Mouse (Mus musculus): ENCODE data around the gene Cryz. TPM values are rescaled to one million over a fixed set of nuclear protein-coding genes. Genes with fewer than 3 reads are reported as not detected.

The Cryz gene
- polyA plus RNA-seq, 1 experiment: 13.5 TPM

GRCm38 (mm10) chr3:154572341-154572972 lies 24.1 kb upstream of the Cryz start:
- TF ChIP-seq CTCF (IDR thresholded peaks at IDR 0.05; ENCODE audit: extremely low read depth, insufficient read depth, low read length) (peak; percentile 90), POLR2A (IDR thresholded peaks at IDR 0.05; ENCODE audit: extremely low read depth, insufficient read depth, low read length) (no peak)
- no peak overlapping the region for H3K4me3 ChIP-seq (ENCODE audit: insufficient read depth, low read length)
- no peak overlapping the region for H3K27ac ChIP-seq (ENCODE audit: insufficient read depth, low read length)
- no peaks in the 10 kb centered on the region for H3K4me1 ChIP-seq (ENCODE audit: control insufficient read depth, insufficient read depth, low read length)

DNA sequence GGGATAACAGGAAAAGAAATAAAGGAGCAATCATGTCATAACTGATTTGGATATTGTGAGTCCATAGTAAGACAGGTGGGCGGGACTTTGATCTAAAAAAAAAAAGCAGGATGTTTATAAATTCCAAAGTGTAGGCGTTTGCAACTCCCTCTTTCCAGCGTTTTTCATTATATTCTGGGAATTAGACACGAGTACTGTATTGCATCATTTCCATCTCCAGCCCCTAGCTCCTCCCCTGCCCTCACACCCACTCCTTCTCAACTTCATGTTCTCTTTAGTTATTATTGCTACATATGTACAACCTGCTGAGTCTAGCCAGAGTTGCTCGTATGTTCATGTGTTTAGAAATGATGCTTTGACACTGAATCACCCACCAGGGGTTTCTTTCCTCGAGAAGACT lies 22.8 kb upstream of the Cryz start:
- no peak overlapping the region for H3K27ac ChIP-seq (ENCODE audit: insufficient read depth, low read length)
- no peak for TF ChIP-seq POLR2A (IDR thresholded peaks at IDR 0.05; ENCODE audit: extremely low read depth, insufficient read depth, low read length)
- TF ChIP-seq CTCF (IDR thresholded peaks at IDR 0.05; ENCODE audit: extremely low read depth, insufficient read depth, low read length): no peak
- H3K4me3 ChIP-seq (ENCODE audit: insufficient read depth, low read length): no peak overlapping the region
- no peaks in the 10 kb centered on the region for H3K4me1 ChIP-seq (ENCODE audit: control insufficient read depth, insufficient read depth, low read length)

DNA sequence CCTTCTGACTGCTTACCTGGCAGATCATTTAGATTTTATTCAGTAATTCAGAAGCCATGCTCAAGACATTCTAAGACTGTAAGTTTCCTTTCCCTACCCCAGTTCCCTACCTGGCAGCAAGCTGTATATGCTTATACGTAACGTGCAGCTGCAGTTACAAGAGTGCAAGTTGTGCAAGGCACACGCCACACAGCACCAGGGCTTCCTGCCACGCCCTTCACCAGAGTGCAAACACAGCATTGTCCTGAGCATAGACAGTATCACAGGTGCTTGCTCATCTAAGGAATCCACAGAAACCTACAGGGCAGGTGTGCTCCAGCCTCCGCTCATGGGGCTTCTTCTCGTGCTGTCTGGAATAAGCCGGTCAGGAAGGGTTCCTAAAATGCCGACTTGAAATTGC lies 18.6 kb upstream of the Cryz start:
- H3K27ac ChIP-seq (ENCODE audit: insufficient read depth, low read length): no peak overlapping the region
- no peak overlapping the region for H3K4me3 ChIP-seq (ENCODE audit: insufficient read depth, low read length)
- no peaks in the 10 kb centered on the region for H3K4me1 ChIP-seq (ENCODE audit: control insufficient read depth, insufficient read depth, low read length)
- TF ChIP-seq CTCF (IDR thresholded peaks at IDR 0.05; ENCODE audit: extremely low read depth, insufficient read depth, low read length) (no peak), POLR2A (IDR thresholded peaks at IDR 0.05; ENCODE audit: extremely low read depth, insufficient read depth, low read length) (no peak)

DNA sequence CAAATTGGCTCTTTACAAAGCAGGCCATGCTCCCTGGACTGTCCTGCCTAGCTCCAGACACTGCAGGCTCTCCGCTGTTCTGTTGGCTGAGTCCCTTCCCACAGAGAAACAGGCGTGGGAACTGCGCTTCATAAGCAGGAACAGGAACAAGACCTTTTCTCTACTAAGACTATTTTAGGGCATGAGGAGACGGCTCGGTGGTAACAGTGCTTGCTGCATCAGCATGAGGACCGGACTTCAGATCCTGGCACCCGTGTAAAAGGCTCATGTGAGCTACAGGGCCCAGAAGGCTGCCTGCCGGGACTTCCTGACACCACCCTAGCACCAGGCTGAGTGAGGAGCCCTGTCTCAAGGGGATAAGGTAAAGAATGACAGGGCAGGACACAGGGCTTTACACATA lies 12.2 kb upstream of the Cryz start:
- no peak overlapping the region for H3K4me3 ChIP-seq (ENCODE audit: insufficient read depth, low read length)
- TF ChIP-seq POLR2A (IDR thresholded peaks at IDR 0.05; ENCODE audit: extremely low read depth, insufficient read depth, low read length): no peak
- H3K27ac ChIP-seq (ENCODE audit: insufficient read depth, low read length): no peak overlapping the region
- no peaks in the 10 kb centered on the region for H3K4me1 ChIP-seq (ENCODE audit: control insufficient read depth, insufficient read depth, low read length)

DNA sequence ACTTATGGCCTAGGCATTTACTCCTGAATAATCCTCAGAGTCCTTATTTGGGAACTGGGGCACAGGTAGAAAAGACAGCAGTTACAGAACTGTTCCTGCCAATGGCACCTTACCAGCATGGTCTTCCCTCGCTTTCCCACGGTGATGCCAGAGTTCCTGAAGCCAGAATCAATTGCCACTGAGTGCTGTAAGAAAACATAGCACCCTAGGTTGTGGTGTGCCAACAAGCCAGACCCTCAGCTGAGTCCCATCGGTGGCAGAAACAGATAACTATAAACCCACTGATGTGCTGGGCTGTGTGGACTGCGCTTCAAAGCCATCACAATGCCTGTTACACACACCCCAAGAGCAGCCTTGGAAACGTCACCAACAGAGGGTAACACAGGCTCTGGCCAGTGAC lies 5.5 kb upstream of the Cryz start:
- no peaks in the 10 kb centered on the region for H3K4me1 ChIP-seq (ENCODE audit: control insufficient read depth, insufficient read depth, low read length)
- TF ChIP-seq CTCF (IDR thresholded peaks at IDR 0.05; ENCODE audit: extremely low read depth, insufficient read depth, low read length): no peak
- no peak for TF ChIP-seq POLR2A (IDR thresholded peaks at IDR 0.05; ENCODE audit: extremely low read depth, insufficient read depth, low read length)
- H3K27ac ChIP-seq (ENCODE audit: insufficient read depth, low read length): no peak overlapping the region
- no peak overlapping the region for H3K4me3 ChIP-seq (ENCODE audit: insufficient read depth, low read length)

DNA sequence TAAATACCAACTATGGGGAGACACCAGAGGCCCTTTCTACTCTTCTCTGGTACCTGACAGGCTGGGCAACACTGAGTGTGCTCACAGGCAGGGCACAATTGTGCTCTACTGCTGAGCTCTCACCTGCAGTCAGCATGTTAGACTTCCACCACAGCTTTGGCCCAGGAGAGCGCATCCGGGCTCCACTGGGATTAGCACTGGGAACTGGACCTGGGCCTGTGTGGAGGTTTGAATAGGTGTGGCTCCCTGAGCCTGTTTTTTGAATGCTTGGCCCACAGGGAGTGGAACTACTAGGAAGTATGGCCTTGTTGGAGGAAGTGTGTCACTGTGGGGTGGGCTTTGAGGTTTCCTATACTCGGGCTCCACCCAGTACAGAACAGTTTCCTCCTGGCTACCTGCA lies 4.9 kb upstream of the Cryz start:
- Histone ChIP-seq H3K27ac (ENCODE audit: insufficient read depth, low read length) (no peak overlapping the region), H3K4me1 (ENCODE audit: control insufficient read depth, insufficient read depth, low read length) (peaks cover 2% of the 10 kb centered on the region; the same call in 1 of the 2 replicates), H3K4me3 (ENCODE audit: insufficient read depth, low read length) (no peak overlapping the region)
- TF ChIP-seq POLR2A (IDR thresholded peaks at IDR 0.05; ENCODE audit: extremely low read depth, insufficient read depth, low read length) (no peak), CTCF (IDR thresholded peaks at IDR 0.05; ENCODE audit: extremely low read depth, insufficient read depth, low read length) (no peak)

DNA sequence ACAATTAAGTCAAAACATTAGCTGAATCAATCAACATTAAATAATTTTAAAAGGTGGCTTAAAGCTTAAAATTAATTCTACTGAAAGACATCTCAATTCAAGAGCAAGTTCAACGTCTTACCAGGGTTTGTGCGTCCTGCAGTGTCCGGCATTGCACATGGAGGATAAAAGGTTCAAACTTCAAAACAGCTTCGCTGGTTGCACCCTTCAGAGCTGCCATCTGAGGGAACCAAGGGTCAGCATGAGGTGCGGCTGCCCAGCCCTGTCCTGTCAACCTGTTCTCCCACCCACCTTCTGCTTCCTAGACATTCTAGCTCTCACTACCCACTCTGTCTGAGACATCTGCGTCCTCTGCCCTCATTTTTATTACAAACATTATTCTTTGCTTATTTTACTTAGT lies 2.9 kb upstream of the Cryz start:
- Histone ChIP-seq H3K4me1 (ENCODE audit: control insufficient read depth, insufficient read depth, low read length) (peaks cover 4% of the 10 kb centered on the region), H3K4me3 (ENCODE audit: insufficient read depth, low read length) (no peak overlapping the region), H3K27ac (ENCODE audit: insufficient read depth, low read length) (no peak overlapping the region)
- TF ChIP-seq CTCF (IDR thresholded peaks at IDR 0.05; ENCODE audit: extremely low read depth, insufficient read depth, low read length) (no peak), POLR2A (IDR thresholded peaks at IDR 0.05; ENCODE audit: extremely low read depth, insufficient read depth, low read length) (no peak)

GRCm38 (mm10) chr3:154594156-154594555 lies 2.4 kb upstream of the Cryz start:
- Histone ChIP-seq H3K27ac (ENCODE audit: insufficient read depth, low read length) (no peak overlapping the region), H3K4me1 (ENCODE audit: control insufficient read depth, insufficient read depth, low read length) (peaks cover 4% of the 10 kb centered on the region)
- TF ChIP-seq CTCF (IDR thresholded peaks at IDR 0.05; ENCODE audit: extremely low read depth, insufficient read depth, low read length): no peak
- no peak for TF ChIP-seq POLR2A (IDR thresholded peaks at IDR 0.05; ENCODE audit: extremely low read depth, insufficient read depth, low read length)

DNA sequence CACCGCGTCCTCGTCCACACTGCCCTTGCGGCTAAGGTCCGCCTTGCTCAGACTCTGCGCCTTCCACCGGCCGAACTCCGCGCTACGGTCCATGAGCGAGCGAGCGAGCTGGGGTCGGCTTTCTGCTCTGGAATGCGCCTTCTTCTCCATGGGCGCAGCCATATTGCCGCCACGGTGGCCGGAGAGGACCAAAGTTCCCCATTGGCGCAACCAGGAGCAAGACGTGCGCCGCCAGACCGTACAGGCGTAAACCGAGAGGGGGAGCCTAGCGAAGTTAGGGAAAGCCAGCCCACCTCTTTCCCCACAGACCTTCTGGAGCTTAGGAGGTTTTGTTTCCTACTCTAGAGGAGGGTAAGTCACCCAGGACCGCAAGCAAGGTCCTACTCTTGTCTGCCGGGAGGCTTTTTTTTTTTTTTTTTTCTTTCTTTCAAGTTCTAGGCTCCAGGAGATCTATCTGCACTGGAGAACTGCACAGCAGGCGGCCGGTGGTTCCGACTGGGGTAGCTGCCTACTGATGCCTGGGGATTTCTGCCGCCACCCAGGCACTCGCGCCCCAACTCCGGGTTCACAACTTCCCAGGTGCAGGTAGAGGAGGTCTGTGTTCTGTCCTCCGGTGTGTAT lies 533 bp downstream of the Cryz start, which contains the start of gene Tyw3:
TSS of gene Tyw3 (minus strand) at position 171 of the 621 bp plus-strand sequence.
- TF ChIP-seq CTCF (IDR thresholded peaks at IDR 0.05; ENCODE audit: extremely low read depth, insufficient read depth, low read length) (peak; percentile 40), POLR2A (IDR thresholded peaks at IDR 0.05; ENCODE audit: extremely low read depth, insufficient read depth, low read length) (no peak; the same call in 1 of the 2 replicates)

More at GRCm38 (mm10) chr3:154594156-154594555, 2.4 kb upstream of the Cryz start:
- H3K4me3 ChIP-seq (ENCODE audit: insufficient read depth, low read length): no peak overlapping the region

GRCm38 (mm10) chr3:154597561-154597960 lies 1.1 kb downstream of the Cryz start:
- TF ChIP-seq POLR2A (IDR thresholded peaks at IDR 0.05; ENCODE audit: extremely low read depth, insufficient read depth, low read length): no peak
- TF ChIP-seq CTCF (IDR thresholded peaks at IDR 0.05; ENCODE audit: extremely low read depth, insufficient read depth, low read length): no peak
- Histone ChIP-seq H3K27ac (ENCODE audit: insufficient read depth, low read length) (no peak overlapping the region), H3K4me1 (ENCODE audit: control insufficient read depth, insufficient read depth, low read length) (peaks cover 4% of the 10 kb centered on the region), H3K4me3 (ENCODE audit: insufficient read depth, low read length) (peak overlapping the region; percentile 77)

More for the DNA sequence above, 533 bp downstream of the Cryz start, which contains the start of gene Tyw3:
- H3K4me1 ChIP-seq (ENCODE audit: control insufficient read depth, insufficient read depth, low read length): peaks cover 4% of the 10 kb centered on the region
- peak within 1 kb of the TSS; percentile 77 for H3K4me3 ChIP-seq (ENCODE audit: insufficient read depth, low read length)
- peak within 1 kb of the TSS; percentile 67 for H3K27ac ChIP-seq (ENCODE audit: insufficient read depth, low read length)
